Mouse (Mus musculus): Measurements from ENCODE around the gene Gpr158.

- TF ChIP-seq CTCF (conservative IDR thresholded peaks at IDR 0.05; ENCODE audit: low read length) (no peak), POU5F1 (IDR thresholded peaks at IDR 0.05; ENCODE audit: borderline replicate concordance, low read length) (no peak)
These were observed 72.3 kb downstream of the Gpr158 start for GRCm38 (mm10) chr2:21439626-21440025.
